Comparison of ENCODE assay signal across 10 mouse cellular contexts in genomic region chr3:88235216-88235615, GRCm38 (mm10). TPM values are rescaled to one million over a fixed set of nuclear protein-coding genes. Genes with fewer than 3 reads are reported as not detected.
DNase-seq lines count a peak whose midpoint lies in the region; ATAC-seq and TF ChIP-seq lines count a peak whose summit lies in the region.
"Had no signal": no experiment of that assay in that cellular context is flagged by ENCODE, and none has a peak within 500 bp of the region (broad histone marks: within the 10 kb centered on the region; RNA-seq: fewer than 3 reads in every experiment).

No protein-coding gene starts in this region.

- H3K4me1 ChIP-seq in limb, embryonic 11.5 days (ENCODE audit: control insufficient read depth, insufficient read depth, low read length) = peaks cover 15% of the 10 kb centered on the region; the same call in 1 of the 2 replicates
- peaks cover 56% of the 10 kb centered on the region for H3K4me1 ChIP-seq in limb, embryonic 10.5 days
- H3K4me1 ChIP-seq in MEL (ENCODE audit: control insufficient read depth in 1 of 2, insufficient read depth in 2 of 2, low read length in 2 of 2) = peaks cover 0 to 5% of the 10 kb centered on the region in 2 experiments; a peak in 2 of 4 replicates

- H3K9ac ChIP-seq in limb, embryonic 11.5 days (ENCODE audit: low read length) = no peak overlapping the region
- H3K9ac ChIP-seq in MEL (ENCODE audit: control insufficient read depth, low read depth, low read length, poor library complexity, severe bottlenecking) = no peak overlapping the region
- H3K9ac ChIP-seq: liver, embryonic 13.5 days had no signal

- no peak for TF ChIP-seq POLR2A in MEL (IDR thresholded peaks at IDR 0.05; ENCODE audit: control insufficient read depth in 1 of 2, insufficient read depth in 1 of 2, low read depth in 1 of 2, low read length in 2 of 2, poor library complexity in 1 of 2)

- ATAC-seq in limb, embryonic 11.5 days (ENCODE audit: insufficient number of reproducible peaks, low FRiP score, low TSS enrichment, low read depth) = no peak
- no peak for ATAC-seq in frontal cortex, adult (ENCODE audit: low TSS enrichment)

- no peaks in the 10 kb centered on the region for H3K79me2 ChIP-seq in MEL (ENCODE audit: control insufficient read depth, insufficient read depth, low read length, poor library complexity)

- H3K4me3 ChIP-seq in limb, embryonic 11.5 days (ENCODE audit: low read depth, low read length) = no peak overlapping the region
- no peak overlapping the region for H3K4me3 ChIP-seq in limb, embryonic 10.5 days
- no peak overlapping the region for H3K4me3 ChIP-seq in MEL (ENCODE audit: control insufficient read depth in 1 of 2, insufficient read depth in 1 of 2, low read depth in 2 of 2, low read length in 2 of 2)
- H3K4me3 ChIP-seq: liver, embryonic 13.5 days had no signal

- TF ChIP-seq EP300 in MEL (IDR thresholded peaks at IDR 0.05; ENCODE audit: low read depth in 1 of 2, low read length in 2 of 2) = no peak

- no peak overlapping the region for H3K4me2 ChIP-seq in limb, embryonic 11.5 days (ENCODE audit: low read depth, severe bottlenecking)
- H3K4me2 ChIP-seq: liver, embryonic 13.5 days had no signal

- intact Hi-C loops in heart, postnatal 25 days (cut with DNase I) = no loop called here

- peak; percentile 62 for DNase-seq in limb, embryonic 11.5 days (ENCODE audit: low spot score)
- DNase-seq in limb, embryonic 10.5 days (ENCODE audit: low spot score) = no peak
- peak; percentile 47 for DNase-seq in MEL (ENCODE audit: low read depth, low spot score)
- DNase-seq in cerebellum, postnatal 36 days = peak; percentile 47 to 65
- DNase-seq in retina, embryonic 14.5 days (ENCODE audit: low spot score) = peak; percentile 45
- DNase-seq in yolk sac, embryonic 10.5 days (ENCODE audit: low spot score) = no peak
- DNase-seq in heart, postnatal 25 days (ENCODE audit: low spot score) = no peak
- DNase-seq: liver, embryonic 13.5 days had no signal

- no peaks in the 10 kb centered on the region for H3K9me3 ChIP-seq in limb, embryonic 11.5 days (ENCODE audit: control insufficient read depth, low read length)
- H3K9me3 ChIP-seq in limb, embryonic 10.5 days (replicated peaks) = no peaks in the 10 kb centered on the region
- no peaks in the 10 kb centered on the region for H3K9me3 ChIP-seq in MEL (replicated peaks; ENCODE audit: insufficient read depth, low read length)
- H3K9me3 ChIP-seq: liver, embryonic 13.5 days had no signal

- H3K27ac ChIP-seq in limb, embryonic 11.5 days (replicated peaks; ENCODE audit: low read depth, low read length) = no peak overlapping the region
- no peak overlapping the region for H3K27ac ChIP-seq in limb, embryonic 10.5 days
- H3K27ac ChIP-seq in MEL (ENCODE audit: control insufficient read depth, low read depth, low read length) = no peak overlapping the region
- H3K27ac ChIP-seq: liver, embryonic 13.5 days had no signal

- H3K27me3 ChIP-seq in limb, embryonic 11.5 days (ENCODE audit: control insufficient read depth, insufficient read depth, low read length) = peaks cover 50% of the 10 kb centered on the region
- peaks cover 99% of the 10 kb centered on the region for H3K27me3 ChIP-seq in limb, embryonic 10.5 days (ENCODE audit: low read depth, poor library complexity, severe bottlenecking)
- peaks cover 26 to 33% of the 10 kb centered on the region in 2 experiments for H3K27me3 ChIP-seq in MEL (ENCODE audit: control insufficient read depth in 1 of 2, insufficient read depth in 2 of 2, low read length in 2 of 2)

- H3K36me3 ChIP-seq in limb, embryonic 11.5 days (ENCODE audit: control insufficient read depth, insufficient read depth, low read length) = no peaks in the 10 kb centered on the region
- H3K36me3 ChIP-seq in limb, embryonic 10.5 days = no peaks in the 10 kb centered on the region
- H3K36me3 ChIP-seq in MEL (ENCODE audit: control insufficient read depth in 1 of 2, insufficient read depth in 2 of 2, low read length in 2 of 2) = peaks cover 0 to 5% of the 10 kb centered on the region in 2 experiments; a peak in 1 of 4 replicates
- H3K36me3 ChIP-seq: liver, embryonic 13.5 days had no signal

- 9% methylated on average over 3 of the region's 3 CpGs for WGBS in limb, embryonic 11.5 days
- WGBS in limb, embryonic 10.5 days = 4% methylated on average over 3 of the region's 3 CpGs

- TF ChIP-seq RAD21 in MEL (IDR thresholded peaks at IDR 0.05; ENCODE audit: low read depth, low read length) = no peak

- TF ChIP-seq CTCF in MEL (IDR thresholded peaks at IDR 0.05 in 2 of 3, conservative IDR thresholded peaks at IDR 0.05 in 1 of 3; ENCODE audit: control insufficient read depth in 1 of 3, insufficient read depth in 1 of 3, low read depth in 2 of 3, low read length in 3 of 3, poor library complexity in 1 of 3, severe bottlenecking in 1 of 3) = peak; percentile 54 to 74 (median 59)

TF ChIP-seq in MEL, 35 proteins besides CTCF, POLR2A, EP300 and RAD21:
- TF ChIP-seq SMC3 (IDR thresholded peaks at IDR 0.05; ENCODE audit: low read depth, low read length) (0 out of 2 replicates have a peak, but pooled peaks have one; percentile 23), ETS1 (IDR thresholded peaks at IDR 0.05; ENCODE audit: low read depth, low read length) (no peak)

RNA-seq across cellular contexts. Expression of gene Rhbg, which starts 19.3 kb away (rescaled TPM):
- 0.11 and 0.60 TPM in 2 replicates for polyA plus RNA-seq in limb, embryonic 11.5 days (2014; fragmentation: Nextera tagmentation; extraction: Ambion mirVana)
- polyA plus RNA-seq in limb, embryonic 10.5 days (2016; fragmentation: Nextera tagmentation; extraction: Ambion mirVana) = 0.18 and 0.34 TPM in 2 replicates
- total RNA-seq in MEL (2012; rRNA removed) = not detected in 2 replicates
- not detected for polyA plus RNA-seq in MEL (2012; ENCODE audit: insufficient read depth in 1 of 2, insufficient read length in 2 of 2, low read depth in 1 of 2, low replicate concordance in 2 of 2, missing spikeins in 1 of 2)
- total RNA-seq in heart, postnatal 25 days (2021) = not detected
- total RNA-seq: gastrocnemius, adult 8-10 months had no signal

RNA-seq across cellular contexts. Expression of gene Gm38392, which starts 51.8 kb away (rescaled TPM):
- polyA plus RNA-seq in limb, embryonic 11.5 days (2014; fragmentation: Nextera tagmentation; extraction: Ambion mirVana) = 0.37 and 0.59 TPM in 2 replicates
- polyA plus RNA-seq in limb, embryonic 10.5 days (2016; fragmentation: Nextera tagmentation; extraction: Ambion mirVana) = 0.26 TPM in 1 of 2 replicates, not detected in the other
- total RNA-seq in MEL (2012; rRNA removed) = 0.39 and 0.69 TPM in 2 replicates
- under 1 TPM in 1 of 2 experiments, not detected in 1; 0.84 TPM for polyA plus RNA-seq in MEL (2012; ENCODE audit: insufficient read depth in 1 of 2, insufficient read length in 2 of 2, low read depth in 1 of 2, low replicate concordance in 2 of 2, missing spikeins in 1 of 2)
- under 1 TPM in 1 of 2 experiments, not detected in 1; 0.22 TPM for total RNA-seq in heart, postnatal 25 days (2021)
- polyA plus RNA-seq: liver, embryonic 13.5 days had no signal

Comparison
In these comparisons a context has a peak if more than half of its experiments do, and no peak if none do; other contexts are left out.
1. DNase-seq: peak in limb, embryonic 11.5 days (single experiment), MEL (single experiment), cerebellum, postnatal 36 days (2 of 2) and retina, embryonic 14.5 days (single experiment); none in limb, embryonic 10.5 days (single experiment), yolk sac, embryonic 10.5 days (single experiment) and heart, postnatal 25 days (single experiment).